ENCODE assay signal across 19 mouse cellular contexts in genomic region chr1:88433096-88433883, GRCm38 (mm10). TPM values are rescaled to one million over a fixed set of nuclear protein-coding genes. Genes with fewer than 3 reads are reported as not detected.
DNase-seq lines count a peak whose midpoint lies in the region; ATAC-seq lines count a peak whose summit lies in the region.
"Had no signal": no experiment of that assay in that cellular context is flagged by ENCODE, and none has a peak within 500 bp of the region (broad histone marks: within the 10 kb centered on the region; RNA-seq: fewer than 3 reads in every experiment).

No protein-coding gene starts in this region.

- peak; percentile 61 for ATAC-seq in monocyte, adult 5-6 weeks (replicated peaks; ENCODE audit: insufficient number of reproducible peaks, low FRiP score, low TSS enrichment, poor library complexity, severe bottlenecking)
- ATAC-seq: forebrain, embryonic 13.5 days had no signal

- DNase-seq in cerebellum, adult 11 months: peak; percentile 13
- no peak for DNase-seq in cerebellum, postnatal 36 days
- DNase-seq in brain, adult 2 months (ENCODE audit: low read depth, low spot score): peak; percentile 69
- peak; percentile 9 to 22 for DNase-seq in cerebellum, postnatal 14 days
- DNase-seq in left cerebral cortex, adult 9 months (ENCODE audit: low spot score in 2 of 2): no peak
- DNase-seq in adrenal gland, postnatal 14 days: no peak
- DNase-seq in thymus, postnatal 4 days: no peak
- DNase-seq: adrenal gland, postnatal 10 days; gastrocnemius, postnatal 36 days; kidney, adult 18-20 months; kidney, postnatal 10 days; layer of hippocampus, postnatal 36 days; lung, postnatal 10 days; right cerebral cortex, adult 18-20 months; thymus, postnatal 14 days had no signal

RNA-seq across cellular contexts. Expression of gene Spp2, which starts 26.5 kb away (rescaled TPM):
- total RNA-seq in monocyte, adult 5-6 weeks (2017): not detected in 3 replicates
- 2.5 and 49.5 TPM in 2 replicates for total RNA-seq in adrenal gland, postnatal 14 days (2021)
- total RNA-seq: gastrocnemius, postnatal 36 days; layer of hippocampus, adult 18-20 months; layer of hippocampus, postnatal 36 days; left cerebral cortex, postnatal 25 days had no signal

Comparison
In these comparisons a context has a peak if more than half of its experiments do, and no peak if none do; other contexts are left out.
1. DNase-seq: peak in cerebellum, adult 11 months (single experiment), brain, adult 2 months (single experiment) and cerebellum, postnatal 14 days (2 of 2); none in cerebellum, postnatal 36 days (0 of 2), left cerebral cortex, adult 9 months (0 of 2), adrenal gland, postnatal 14 days (single experiment) and thymus, postnatal 4 days (single experiment).